Comparison of ENCODE assay signal across 9 mouse cellular contexts in genomic region chr13:23536076-23536822, GRCm38 (mm10). TPM values are rescaled to one million over a fixed set of nuclear protein-coding genes. Genes with fewer than 3 reads are reported as not detected.
A peak's percentile ranks its signal among the peaks of the same experiment; 100 is the strongest.
DNase-seq lines count a peak whose midpoint lies in the region; ATAC-seq and TF ChIP-seq lines count a peak whose summit lies in the region.
"Had no signal": no experiment of that assay in that cellular context is flagged by ENCODE, and none has a peak within 500 bp of the region (broad histone marks: within the 10 kb centered on the region; RNA-seq: fewer than 3 reads in every experiment).

No protein-coding gene starts in this region.

- no peak for TF ChIP-seq POLR2A in lung, adult 2 months (IDR thresholded peaks at IDR 0.05; ENCODE audit: borderline replicate concordance, extremely low read depth, low read depth, low read length)
- TF ChIP-seq POLR2A in embryonic fibroblast, embryonic 13.5 days (IDR thresholded peaks at IDR 0.05; ENCODE audit: low read depth, low read length), result peak; percentile 62; the same call in 1 of the 2 replicates
- TF ChIP-seq POLR2A in limb, embryonic 14.5 days (IDR thresholded peaks at IDR 0.05; ENCODE audit: borderline replicate concordance, extremely low read depth, insufficient read depth, insufficient read length), result 0 out of 2 replicates have a peak, but pooled peaks have one; percentile 25

- H3K9ac ChIP-seq in lung, embryonic 16.5 days (ENCODE audit: low read length), result peak overlapping the region; percentile 69
- H3K9ac ChIP-seq in limb, embryonic 14.5 days (ENCODE audit: low read depth, low read length, severe bottlenecking), result peak overlapping the region; percentile 61

- DNase-seq in lung, adult 2 months, result no peak
- no peak for DNase-seq in limb, embryonic 14.5 days (ENCODE audit: low spot score)
- DNase-seq in yolk sac, embryonic 10.5 days (ENCODE audit: low spot score), result peak; percentile 50
- no peak for DNase-seq in right cerebral cortex, adult 18-20 months
- no peak for DNase-seq in adrenal gland, adult (ENCODE audit: inconsistent age in 2 of 2, low spot score in 1 of 2)
- no peak for DNase-seq in gastrocnemius, adult 8-10 months (ENCODE audit: low spot score in 2 of 2)
- DNase-seq: adrenal gland, postnatal 14 days had no signal

- no peaks in the 10 kb centered on the region for H3K9me3 ChIP-seq in lung, embryonic 16.5 days (ENCODE audit: control insufficient read depth, low read length)
- H3K9me3 ChIP-seq in limb, embryonic 14.5 days (ENCODE audit: control insufficient read depth, low read length), result no peaks in the 10 kb centered on the region

- H3K4me3 ChIP-seq in lung, embryonic 16.5 days (ENCODE audit: low read length), result peak overlapping the region; percentile 49
- H3K4me3 ChIP-seq in lung, adult 2 months (replicated peaks; ENCODE audit: extremely low read depth, low read depth, low read length), result no peak overlapping the region
- peak overlapping the region; percentile 72 for H3K4me3 ChIP-seq in embryonic fibroblast, embryonic 13.5 days (ENCODE audit: insufficient read depth, low read length)
- H3K4me3 ChIP-seq in limb, embryonic 14.5 days (replicated peaks; ENCODE audit: low read length), result peak overlapping the region; percentile 55

- H3K4me1 ChIP-seq in lung, embryonic 16.5 days (replicated peaks; ENCODE audit: control insufficient read depth, insufficient read depth, low read length), result peaks cover 19% of the 10 kb centered on the region
- H3K4me1 ChIP-seq in lung, adult 2 months (ENCODE audit: control insufficient read depth, insufficient read depth, low read length), result peaks cover 2% of the 10 kb centered on the region; the same call in 1 of the 2 replicates
- H3K4me1 ChIP-seq in embryonic fibroblast, embryonic 13.5 days (ENCODE audit: control insufficient read depth, insufficient read depth, low read length), result peaks cover 3% of the 10 kb centered on the region
- H3K4me1 ChIP-seq in limb, embryonic 14.5 days (ENCODE audit: control insufficient read depth, insufficient read depth, low read length), result peaks cover 23% of the 10 kb centered on the region

- TF ChIP-seq CTCF in lung, adult 2 months (IDR thresholded peaks at IDR 0.05; ENCODE audit: insufficient read depth, low read length), result no peak
- TF ChIP-seq CTCF in embryonic fibroblast, embryonic 13.5 days (IDR thresholded peaks at IDR 0.05; ENCODE audit: borderline replicate concordance, insufficient read depth, low read length), result no peak

- H3K4me2 ChIP-seq in lung, embryonic 16.5 days (ENCODE audit: low read depth, low read length), result peak overlapping the region; percentile 69
- H3K4me2 ChIP-seq in limb, embryonic 14.5 days (replicated peaks; ENCODE audit: low read depth, low read length, severe bottlenecking), result peak overlapping the region; percentile 49

- WGBS in lung, embryonic 16.5 days, result 9% methylated on average over 7 of the region's 7 CpGs
- WGBS in lung, adult 2 months, result 17% methylated on average over 7 of the region's 7 CpGs
- 17% methylated on average over 7 of the region's 7 CpGs for WGBS in limb, embryonic 14.5 days

- no peaks in the 10 kb centered on the region for H3K27me3 ChIP-seq in lung, embryonic 16.5 days (ENCODE audit: control insufficient read depth, insufficient read depth, low read depth, low read length)
- H3K27me3 ChIP-seq in limb, embryonic 14.5 days (ENCODE audit: control insufficient read depth, insufficient read depth, low read length), result no peaks in the 10 kb centered on the region

- ATAC-seq in lung, embryonic 16.5 days (ENCODE audit: low read depth), result no peak
- no peak for ATAC-seq in limb, embryonic 14.5 days (ENCODE audit: low FRiP score, low read depth)

- H3K27ac ChIP-seq in lung, embryonic 16.5 days (ENCODE audit: low read length), result peak overlapping the region; percentile 53
- peak overlapping the region; percentile 87 for H3K27ac ChIP-seq in embryonic fibroblast, embryonic 13.5 days (ENCODE audit: insufficient read depth, low read length)
- H3K27ac ChIP-seq in limb, embryonic 14.5 days (replicated peaks; ENCODE audit: low read depth, low read length), result peak overlapping the region; percentile 82

- no peaks in the 10 kb centered on the region for H3K36me3 ChIP-seq in lung, embryonic 16.5 days (ENCODE audit: control insufficient read depth, insufficient read depth, low read length)
- H3K36me3 ChIP-seq in limb, embryonic 14.5 days (ENCODE audit: control insufficient read depth, insufficient read depth, low read length), result no peaks in the 10 kb centered on the region

RNA-seq across cellular contexts. Expression of gene Hist1h3g, which starts 1.0 kb away (rescaled TPM):
- polyA plus RNA-seq in lung, embryonic 16.5 days (2015; fragmentation: Nextera tagmentation; extraction: Ambion mirVana), result 5.6 and 6.2 TPM in 2 replicates
- 2.1 and 2.3 TPM in 2 replicates for polyA plus RNA-seq in lung, adult 2 months (2012; rRNA removed)
- 5.7 TPM in 1 of 2 replicates, not detected in the other for polyA plus RNA-seq in embryonic fibroblast, embryonic 13.5 days (2011; ENCODE audit: insufficient read length, low read depth, missing spikeins)
- polyA plus RNA-seq in limb, embryonic 14.5 days (2012; rRNA removed), result 32.6 and 62.7 TPM in 2 replicates
- polyA plus RNA-seq in limb, embryonic 14.5 days (2014; fragmentation: Nextera tagmentation; extraction: Ambion mirVana), result 4.1 and 6.7 TPM in 2 replicates
- total RNA-seq in gastrocnemius, adult 8-10 months (2022), result 1 to 10 TPM in 1 of 4 experiments, under 1 TPM in 1, not detected in 2; 0.75 to 2.2 TPM

RNA-seq across cellular contexts. Expression of gene Hist1h2af, which starts 2.5 kb away (rescaled TPM):
- polyA plus RNA-seq in lung, embryonic 16.5 days (2015; fragmentation: Nextera tagmentation; extraction: Ambion mirVana), result 7.1 and 8.0 TPM in 2 replicates
- 28.7 and 47.1 TPM in 2 replicates for polyA plus RNA-seq in lung, adult 2 months (2012; rRNA removed)
- polyA plus RNA-seq in embryonic fibroblast, embryonic 13.5 days (2011; ENCODE audit: insufficient read length, low read depth, missing spikeins), result 12.7 and 20.4 TPM in 2 replicates
- 557 and 662 TPM in 2 replicates for polyA plus RNA-seq in limb, embryonic 14.5 days (2012; rRNA removed)
- 9.1 and 11.0 TPM in 2 replicates for polyA plus RNA-seq in limb, embryonic 14.5 days (2014; fragmentation: Nextera tagmentation; extraction: Ambion mirVana)
- total RNA-seq in gastrocnemius, adult 8-10 months (2022), result 1 to 10 TPM in 1 of 4 experiments, not detected in 3; 1.5 TPM

RNA-seq across cellular contexts. Expression of gene Hist1h4h, which starts 5.4 kb away (rescaled TPM):
- 4.3 and 8.4 TPM in 2 replicates for polyA plus RNA-seq in lung, embryonic 16.5 days (2015; fragmentation: Nextera tagmentation; extraction: Ambion mirVana)
- 27.1 and 28.0 TPM in 2 replicates for polyA plus RNA-seq in lung, adult 2 months (2012; rRNA removed)
- 8.1 and 10.5 TPM in 2 replicates for polyA plus RNA-seq in embryonic fibroblast, embryonic 13.5 days (2011; ENCODE audit: insufficient read length, low read depth, missing spikeins)
- 18.2 and 19.2 TPM in 2 replicates for polyA plus RNA-seq in limb, embryonic 14.5 days (2012; rRNA removed)
- polyA plus RNA-seq in limb, embryonic 14.5 days (2014; fragmentation: Nextera tagmentation; extraction: Ambion mirVana), result 5.5 and 8.1 TPM in 2 replicates
- total RNA-seq in gastrocnemius, adult 8-10 months (2022), result 100 to 1,000 TPM; 131 to 174 (median 160) TPM

RNA-seq across cellular contexts. Expression of gene Hist1h2bh, which starts 6.9 kb away (rescaled TPM):
- polyA plus RNA-seq in lung, embryonic 16.5 days (2015; fragmentation: Nextera tagmentation; extraction: Ambion mirVana), result 1.3 and 2.0 TPM in 2 replicates
- 0.66 and 0.87 TPM in 2 replicates for polyA plus RNA-seq in lung, adult 2 months (2012; rRNA removed)
- polyA plus RNA-seq in embryonic fibroblast, embryonic 13.5 days (2011; ENCODE audit: insufficient read length, low read depth, missing spikeins), result 1.8 and 4.0 TPM in 2 replicates
- 5.2 and 6.1 TPM in 2 replicates for polyA plus RNA-seq in limb, embryonic 14.5 days (2012; rRNA removed)
- 0.48 and 0.57 TPM in 2 replicates for polyA plus RNA-seq in limb, embryonic 14.5 days (2014; fragmentation: Nextera tagmentation; extraction: Ambion mirVana)
- 1 to 10 TPM in 2 of 4 experiments, under 1 TPM in 2; 0.82 to 1.6 (median 1.2) TPM for total RNA-seq in gastrocnemius, adult 8-10 months (2022)

RNA-seq across cellular contexts. Expression of gene Hist1h3f, which starts 7.6 kb away (rescaled TPM):
- 0.49 and 0.93 TPM in 2 replicates for polyA plus RNA-seq in lung, embryonic 16.5 days (2015; fragmentation: Nextera tagmentation; extraction: Ambion mirVana)
- 1.3 and 1.7 TPM in 2 replicates for polyA plus RNA-seq in lung, adult 2 months (2012; rRNA removed)
- polyA plus RNA-seq in embryonic fibroblast, embryonic 13.5 days (2011; ENCODE audit: insufficient read length, low read depth, missing spikeins), result 0.61 and 0.70 TPM in 2 replicates
- 4.1 and 7.4 TPM in 2 replicates for polyA plus RNA-seq in limb, embryonic 14.5 days (2012; rRNA removed)
- polyA plus RNA-seq in limb, embryonic 14.5 days (2014; fragmentation: Nextera tagmentation; extraction: Ambion mirVana), result 0.65 and 1.00 TPM in 2 replicates
- total RNA-seq in gastrocnemius, adult 8-10 months (2022), result 1 to 10 TPM; 3.1 to 5.0 (median 4.4) TPM
